Mouse (Mus musculus) small intestine, adult 2 months (tissue): ENCODE results near the gene Caml. TPM values are rescaled to one million over a fixed set of nuclear protein-coding genes. Genes with fewer than 3 reads are reported as not detected.
"Not testable (repeated sequence)": the region's sequence is repeated elsewhere in the genome, so short reads cannot be mapped to it uniquely, and the experiment has no call there.

ENCODE experiments used
- H3K27ac ChIP-seq: fragments of 200-500 bp; 2 replicates; pipeline ENCODE4 v1.5.1; 2012; ENCODE audit warnings: low read depth, low read length, control low read depth, inconsistent platforms; ENCODE audit not compliant: insufficient read depth
- H3K27me3 ChIP-seq: fragments of 200-500 bp; 2 replicates; pipeline ENCODE4 v1.6.1; 2012; ENCODE audit warnings: mild to moderate bottlenecking, moderate library complexity, low read length, inconsistent platforms; ENCODE audit not compliant: control insufficient read depth, insufficient read depth
- H3K36me3 ChIP-seq: fragments of 200-500 bp; 2 replicates; pipeline ENCODE4 v1.6.1; 2012; ENCODE audit warnings: mild to moderate bottlenecking, low read length, control low read depth, inconsistent platforms; ENCODE audit not compliant: control insufficient read depth, insufficient read depth
- H3K4me1 ChIP-seq: fragments of 200-500 bp; 2 replicates; pipeline ENCODE4 v1.6.1; 2012; ENCODE audit warnings: low read length, inconsistent platforms, mixed read lengths; ENCODE audit not compliant: control insufficient read depth, insufficient read depth, insufficient read length
- H3K4me3 ChIP-seq: fragments of 200-500 bp; 2 replicates; pipeline ENCODE4 v1.5.1; 2012; ENCODE audit warnings: low read depth, mild to moderate bottlenecking, control low read depth, inconsistent platforms, low read length, moderate library complexity
- CTCF ChIP-seq: fragments of 200-500 bp; IDR thresholded peaks from 2 replicates; pipeline ENCODE4 v1.5.1; 2012; ENCODE audit warnings: low read depth, mild to moderate bottlenecking, control low read depth, inconsistent platforms, low read length, moderate library complexity, mixed read lengths; ENCODE audit not compliant: insufficient replicate concordance, insufficient read length; ENCODE audit errors: extremely low read depth
- POLR2A ChIP-seq: fragments of 200-500 bp; IDR thresholded peaks from 2 replicates; pipeline ENCODE4 v1.6.1; 2012; ENCODE audit warnings: low read depth, mild to moderate bottlenecking, control low read depth, inconsistent platforms, low read length, moderate library complexity
- WGBS: fragments of 180-500 bp; shearing (Covaris S2); methylation state at CpG from one replicate; pipeline ENCODE4 v1.1.7; 2018; 5-methylcytosine and 5-hydroxymethylcytosine counted together
- polyA plus RNA-seq: library from polyadenylated mRNA; depleted of rRNA; stranded (reverse); fragments of >200 nt; gene quantifications from 2 replicates; pipeline ENCODE4 v1.2.3, GENCODE M21; 2012

The Caml gene
- polyA plus RNA-seq, 1 experiment, result 5.7 TPM

DNA sequence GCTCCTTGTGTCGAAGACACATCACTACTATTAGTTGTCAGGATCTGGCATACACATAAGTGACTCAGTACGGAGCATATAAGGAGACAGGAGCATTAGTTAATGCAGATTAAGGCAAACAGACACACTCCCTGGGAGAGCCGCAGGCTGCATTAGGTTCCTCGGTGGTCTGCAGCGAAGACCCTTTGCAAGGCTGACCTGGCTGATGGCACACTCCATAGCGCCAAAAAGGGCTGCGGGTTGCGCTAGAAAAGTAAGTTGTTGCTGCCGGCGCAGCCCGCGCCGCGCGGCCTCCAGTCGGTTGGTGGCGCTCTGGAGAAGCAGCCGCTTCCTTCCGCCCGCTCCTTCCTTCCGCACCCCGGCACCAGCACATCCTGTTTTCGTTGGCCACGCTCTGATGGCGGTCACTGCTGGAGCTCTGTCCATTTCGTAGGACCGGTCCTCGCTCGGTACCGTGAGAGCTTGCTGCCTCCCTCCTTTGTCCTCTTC, 11.9 kb downstream of the Caml start, which contains the start of gene Ddx46:
Ddx46 (plus strand) TSS at position 389 of the 489 bp plus-strand sequence.
- peaks cover 3% of the 10 kb centered on the region for H3K4me1 ChIP-seq
- peak within 1 kb of the TSS; percentile 86 for H3K4me3 ChIP-seq
- TF ChIP-seq CTCF (peak; percentile 87), POLR2A (peak; percentile 66)
- WGBS, result 3% methylated on average over 30 of the region's 30 CpGs
- no peaks in the 10 kb centered on the region for H3K27me3 ChIP-seq
- H3K36me3 ChIP-seq, result peaks cover 16% of the 10 kb centered on the region
- H3K27ac ChIP-seq, result no peak within 1 kb of the TSS

DNA sequence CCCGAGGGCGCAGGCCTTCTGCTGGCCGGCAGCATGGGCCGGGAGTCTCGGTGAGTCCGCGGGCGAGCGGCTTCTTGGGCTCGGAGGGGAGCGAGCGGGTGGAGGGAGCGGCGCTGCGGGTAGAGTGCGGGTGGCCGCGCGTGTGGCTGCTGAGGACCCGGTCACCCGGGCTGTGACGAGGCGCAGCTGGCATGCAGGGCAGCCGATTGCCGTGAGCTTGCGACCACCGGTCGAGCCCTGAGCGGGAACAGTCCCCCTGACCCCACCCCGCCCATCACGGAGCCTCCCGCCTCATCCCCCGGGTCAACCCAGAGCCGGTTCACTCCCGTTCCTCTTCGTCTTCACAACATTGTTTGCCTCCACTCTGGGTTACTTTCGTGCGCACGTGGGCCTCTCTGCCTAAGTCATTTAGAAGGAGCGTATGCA, 12.4 kb downstream of the Caml start:
- H3K36me3 ChIP-seq, result peaks cover 15% of the 10 kb centered on the region

DNA sequence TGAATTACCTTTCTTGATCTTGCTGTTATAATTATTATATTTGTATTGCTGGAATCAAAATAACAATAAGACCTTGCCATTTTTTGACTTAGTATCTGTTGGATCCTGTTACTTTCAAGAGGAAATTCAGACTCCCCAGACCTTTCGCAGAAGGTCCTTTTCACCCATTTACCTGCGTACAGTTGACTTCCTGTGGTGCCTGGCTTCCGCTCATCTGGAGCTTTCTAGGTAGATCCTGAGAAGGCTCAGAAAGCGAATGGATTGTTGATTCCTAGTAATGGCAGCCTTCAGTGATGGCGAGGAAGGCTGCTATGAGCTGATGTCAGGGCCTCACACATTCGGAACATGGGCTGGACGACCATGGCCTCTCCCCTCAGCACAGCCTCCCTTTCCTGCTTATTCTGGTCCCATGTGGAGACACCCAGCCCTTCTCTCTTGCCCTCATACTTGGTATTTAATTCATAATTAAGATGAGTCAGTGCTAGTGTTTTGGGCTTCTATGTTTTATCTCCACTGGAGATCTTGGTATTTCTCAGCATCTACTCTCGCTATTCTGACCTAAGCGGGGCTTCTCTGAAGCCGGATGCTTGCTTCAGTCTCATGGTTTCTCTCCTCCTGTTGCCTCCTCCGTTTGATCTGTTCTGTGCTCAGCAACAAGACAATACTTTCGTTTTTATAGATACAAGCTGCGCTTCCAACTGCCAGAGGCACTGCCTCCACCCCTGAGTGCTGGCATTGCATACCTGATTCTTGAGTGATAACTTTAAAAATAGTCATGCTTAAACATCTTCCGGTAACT, 13.6 kb downstream of the Caml start:
- H3K4me1 ChIP-seq, result peaks cover 3% of the 10 kb centered on the region
- no peak overlapping the region for H3K27ac ChIP-seq
- peaks cover 16% of the 10 kb centered on the region for H3K36me3 ChIP-seq
- no peak overlapping the region for H3K4me3 ChIP-seq
- H3K27me3 ChIP-seq, result no peaks in the 10 kb centered on the region
- WGBS, result 83% methylated on average over 14 of the region's 14 CpGs
- TF ChIP-seq POLR2A (no peak), CTCF (no peak)

More for the DNA sequence above, 12.4 kb downstream of the Caml start:
- H3K27me3 ChIP-seq, result no peaks in the 10 kb centered on the region
- H3K27ac ChIP-seq, result no peak overlapping the region
- peaks cover 3% of the 10 kb centered on the region for H3K4me1 ChIP-seq
- TF ChIP-seq POLR2A (no peak), CTCF (no peak)
- under 1% methylated on average over 40 of the region's 40 CpGs for WGBS
- H3K4me3 ChIP-seq, result peak overlapping the region; percentile 86

DNA sequence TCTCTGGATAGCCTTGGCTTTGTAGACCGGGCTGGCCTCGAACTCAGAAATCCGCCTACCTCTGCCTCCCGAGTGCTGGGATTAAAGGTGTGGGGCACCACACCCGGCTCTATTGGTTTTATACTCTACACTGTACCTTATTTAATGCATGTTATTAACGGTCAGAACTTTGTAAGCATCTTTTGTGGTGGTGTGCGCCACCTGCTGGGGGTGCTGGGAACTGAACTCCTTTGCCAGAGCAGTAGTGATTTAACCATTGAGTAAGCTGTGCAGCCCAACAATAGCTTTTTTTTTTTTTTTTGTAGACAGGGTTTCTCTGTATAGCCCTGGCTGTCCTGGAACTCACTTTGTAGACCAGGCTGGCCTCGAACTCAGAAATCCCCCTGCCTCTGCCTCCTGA, 17.7 kb downstream of the Caml start:
- not testable (repeated sequence) for H3K27ac ChIP-seq, H3K27me3 ChIP-seq, H3K4me3 ChIP-seq, H3K4me1 ChIP-seq
- peaks cover 22% of the 10 kb centered on the region for H3K36me3 ChIP-seq
- TF ChIP-seq CTCF, result peak; percentile 83; the same call in 1 of the 2 replicates
- WGBS, result 23% methylated on average over 8 of the region's 8 CpGs

DNA sequence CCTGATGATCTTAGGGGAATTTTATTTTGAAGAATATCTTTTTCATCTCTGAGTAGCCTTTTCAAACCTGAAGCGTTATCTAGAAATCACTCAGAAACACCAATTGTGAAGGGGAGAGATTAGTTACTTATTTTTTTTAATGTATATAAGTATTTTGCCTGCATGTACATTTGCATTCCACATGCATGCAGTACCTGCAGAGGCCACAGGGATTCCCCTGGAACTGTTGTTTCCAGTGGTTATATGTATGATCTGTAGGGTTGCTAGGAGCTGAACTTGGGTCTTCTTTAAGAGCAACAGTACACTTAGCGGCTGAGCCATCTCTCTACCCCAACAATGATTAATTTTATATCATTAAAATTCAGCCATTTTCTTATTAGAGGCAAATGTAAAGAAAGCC, 21.7 kb downstream of the Caml start:
- Histone ChIP-seq H3K36me3 (peaks cover 57% of the 10 kb centered on the region), H3K27me3 (no peaks in the 10 kb centered on the region), H3K4me3 (no peak overlapping the region), H3K4me1 (no peaks in the 10 kb centered on the region), H3K27ac (no peak overlapping the region)
- TF ChIP-seq POLR2A, result no peak
- no peak for TF ChIP-seq CTCF
- 95% methylated on average over 2 of the region's 2 CpGs for WGBS

DNA sequence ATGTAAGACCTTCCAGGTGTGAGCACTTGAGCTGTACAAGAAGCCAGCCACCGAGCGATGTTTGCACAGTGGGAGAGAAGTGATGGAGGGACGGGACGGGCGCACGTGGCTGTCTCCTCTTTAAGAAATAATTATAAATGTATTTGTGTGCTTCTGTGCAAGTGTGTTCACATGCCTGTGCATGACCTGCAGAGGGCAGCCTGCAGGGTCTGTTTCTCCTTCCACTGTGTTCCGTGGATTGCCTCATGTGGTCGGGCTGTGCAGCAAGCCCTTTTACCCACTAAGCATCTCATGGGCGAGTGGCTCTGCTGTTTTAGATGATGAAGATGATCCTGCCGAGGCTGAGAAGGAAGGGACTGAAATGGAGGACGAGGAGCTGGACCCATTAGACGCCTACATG, 27.3 kb downstream of the Caml start:
- WGBS, result 90% methylated on average over 12 of the region's 12 CpGs
- Histone ChIP-seq H3K4me1 (no peaks in the 10 kb centered on the region), H3K27me3 (no peaks in the 10 kb centered on the region), H3K27ac (no peak overlapping the region), H3K36me3 (peaks cover 88% of the 10 kb centered on the region), H3K4me3 (no peak overlapping the region)
- TF ChIP-seq POLR2A, result no peak
- no peak for TF ChIP-seq CTCF

DNA sequence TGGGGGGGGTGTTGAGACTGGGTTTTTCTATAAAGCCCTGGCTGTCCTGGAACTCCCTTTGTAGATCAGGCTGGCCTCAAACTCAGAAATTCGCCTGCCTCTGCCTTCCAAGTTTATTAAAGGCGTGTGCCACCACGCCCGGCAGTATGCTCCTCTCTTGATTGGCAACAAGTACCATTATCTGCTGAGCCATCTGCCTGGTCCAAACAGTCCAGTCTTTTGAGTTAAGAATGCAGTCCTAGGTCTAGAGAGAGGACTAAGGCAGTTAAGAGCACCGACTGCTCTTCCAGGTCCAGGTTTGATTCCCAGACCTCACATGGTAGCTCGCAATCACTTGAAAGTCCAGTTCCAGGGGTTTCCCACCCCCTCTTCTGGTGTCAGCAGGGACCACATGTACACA, 28.2 kb downstream of the Caml start:
- H3K27me3 ChIP-seq, result no peaks in the 10 kb centered on the region
- H3K27ac ChIP-seq, result no peak overlapping the region
- 85% methylated on average over 6 of the region's 6 CpGs for WGBS
- H3K4me3 ChIP-seq, result no peak overlapping the region
- peaks cover 88% of the 10 kb centered on the region for H3K36me3 ChIP-seq
- TF ChIP-seq CTCF, result no peak
- TF ChIP-seq POLR2A, result no peak
- no peaks in the 10 kb centered on the region for H3K4me1 ChIP-seq
